Mouse (Mus musculus) thymus, adult 2 months (tissue): ENCODE measurements around the gene Laptm4a.

Source experiments
- CTCF ChIP-seq: fragments of 200-500 bp; IDR thresholded peaks from 2 replicates; pipeline ENCODE4 v1.5.1; 2012; ENCODE audit warnings: mild to moderate bottlenecking, control low read depth, low read length, moderate library complexity, borderline replicate concordance; ENCODE audit not compliant: control insufficient read depth, poor library complexity, insufficient read depth; ENCODE audit errors: extremely low read depth
- POLR2A ChIP-seq: fragments of 200-500 bp; IDR thresholded peaks from 2 replicates; pipeline ENCODE4 v1.6.1; 2012; ENCODE audit warnings: mild to moderate bottlenecking, low read length, control low read depth, moderate library complexity; ENCODE audit not compliant: control insufficient read depth, poor library complexity, insufficient read depth; ENCODE audit errors: extremely low read depth

GRCm38 (mm10) chr12:8916378-8916777 is 5.1 kb upstream of the Laptm4a start:
- TF ChIP-seq CTCF = no peak
- TF ChIP-seq POLR2A = no peak
